17 mouse cellular contexts compared by ENCODE assay signal in the genomic region with DNA sequence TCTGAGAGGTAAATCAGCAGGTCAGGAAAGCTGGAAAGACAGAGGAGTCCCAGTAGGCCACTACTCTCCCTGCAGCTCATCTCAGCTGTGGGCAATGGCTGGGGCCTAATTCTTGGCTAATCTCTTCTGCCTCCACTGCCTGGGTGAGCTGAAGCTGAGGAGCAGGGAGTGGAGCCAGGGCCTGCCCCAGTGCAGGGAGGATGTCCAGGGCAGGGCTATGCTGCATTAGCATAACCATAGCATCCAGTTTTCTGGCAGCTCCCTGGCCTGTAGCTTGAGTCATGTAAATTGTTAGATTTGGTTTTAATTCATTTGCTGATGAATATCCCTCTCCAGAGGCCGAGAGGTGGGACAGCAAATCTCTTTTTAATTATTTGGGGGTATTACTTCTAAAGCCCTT. TPM values are rescaled to one million over a fixed set of nuclear protein-coding genes. Genes with fewer than 3 reads are reported as not detected.
"Had no signal": no experiment of that assay in that cellular context is flagged by ENCODE, and none has a peak within 500 bp of the region (broad histone marks: within the 10 kb centered on the region; RNA-seq: fewer than 3 reads in every experiment).

No protein-coding gene starts in this region.

- ATAC-seq: intestine, embryonic 15.5 days had no signal

- H3K4me1 ChIP-seq: intestine, embryonic 15.5 days; kidney, embryonic 15.5 days; liver, embryonic 13.5 days; neural tube, embryonic 13.5 days had no signal

- H3K27ac ChIP-seq: intestine, embryonic 15.5 days; kidney, embryonic 15.5 days; liver, embryonic 13.5 days; macrophage; neural tube, embryonic 13.5 days had no signal

- H3K4me2 ChIP-seq: intestine, embryonic 15.5 days; kidney, embryonic 15.5 days; liver, embryonic 13.5 days; neural tube, embryonic 13.5 days had no signal

- DNase-seq: kidney, adult 11 months; kidney, adult 8-10 months; kidney, postnatal 10 days; liver, embryonic 13.5 days; lung, adult 2 months; retina, postnatal 1 day; thymus, adult 18-20 months; thymus, postnatal 36 days had no signal

- H3K36me3 ChIP-seq: intestine, embryonic 15.5 days; kidney, embryonic 15.5 days; liver, embryonic 13.5 days; neural tube, embryonic 13.5 days had no signal

- H3K27me3 ChIP-seq: intestine, embryonic 15.5 days; kidney, embryonic 15.5 days; liver, embryonic 13.5 days had no signal

- H3K9me3 ChIP-seq: intestine, embryonic 15.5 days; kidney, embryonic 15.5 days; liver, embryonic 13.5 days; neural tube, embryonic 13.5 days had no signal

- H3K4me3 ChIP-seq: intestine, embryonic 15.5 days; kidney, embryonic 15.5 days; liver, embryonic 13.5 days; myocyte; neural tube, embryonic 13.5 days had no signal

- H3K9ac ChIP-seq: intestine, embryonic 15.5 days; kidney, embryonic 15.5 days; liver, embryonic 13.5 days; neural tube, embryonic 13.5 days had no signal

RNA-seq across cellular contexts. Expression of a gene that starts 15.6 kb away (rescaled TPM):
- total RNA-seq: megakaryocyte, adult 5-6 weeks; monocyte, adult 5-6 weeks; neutrophil, adult 5-6 weeks had no signal
- polyA plus RNA-seq: macrophage; myocyte; neural tube, embryonic 13.5 days had no signal

RNA-seq across cellular contexts. Expression of a gene that starts 26.4 kb away (rescaled TPM):
- total RNA-seq: megakaryocyte, adult 5-6 weeks; monocyte, adult 5-6 weeks; neutrophil, adult 5-6 weeks had no signal
- polyA plus RNA-seq: limb, embryonic 11.5 days; macrophage; myocyte had no signal

RNA-seq across cellular contexts. Expression of a gene that starts 43.9 kb away (rescaled TPM):
- total RNA-seq: monocyte, adult 5-6 weeks; neutrophil, adult 5-6 weeks had no signal
